Mouse (Mus musculus) liver, postnatal 0 days (tissue): ENCODE results near the gene Fcgrt.

Source experiments
- CTCF ChIP-seq: sonication (generic); IDR thresholded peaks from 2 replicates; pipeline ENCODE4 v1.5.1; 2016; ENCODE audit warnings: antibody characterized with exemption, low read depth
- EP300 ChIP-seq: IDR thresholded peaks from 2 replicates; pipeline ENCODE4 v1.6.1; 2016; ENCODE audit warnings: antibody characterized with exemption, low read depth, mild to moderate bottlenecking

- TF ChIP-seq EP300: no peak
- no peak for TF ChIP-seq CTCF
Observed at GRCm38 (mm10) chr7:45048923-45049657, 54.6 kb downstream of the Fcgrt start.
